Mouse (Mus musculus): ENCODE measurements around the gene Csn1s1. TPM values are rescaled to one million over a fixed set of nuclear protein-coding genes. Genes with fewer than 3 reads are reported as not detected.

Csn1s1 gene
- polyA plus RNA-seq (2015; fragmentation: Nextera tagmentation; extraction: Ambion mirVana): not detected in 2 replicates

GRCm38 (mm10) chr5:87665908-87666307 is at the start of gene Csn1s1:
Gene Csn1s1 (plus strand): TSS chr5:87666208.
- Histone ChIP-seq H3K27me3 (ENCODE audit: insufficient read depth, low read length) (no peaks in the 10 kb centered on the region), H3K4me3 (ENCODE audit: low read depth, low read length) (no peak within 1 kb of the TSS), H3K4me1 (ENCODE audit: insufficient read depth) (no peaks in the 10 kb centered on the region), H3K9me3 (ENCODE audit: low read length) (no peaks in the 10 kb centered on the region), H3K27ac (ENCODE audit: low read depth) (no peak within 1 kb of the TSS), H3K36me3 (replicated peaks; ENCODE audit: insufficient read depth, low read length) (no peaks in the 10 kb centered on the region), H3K9ac (replicated peaks) (no peak within 1 kb of the TSS), H3K4me2 (ENCODE audit: low read depth, low read length) (no peak within 1 kb of the TSS)
- DNase-seq (no peak), ATAC-seq (no peak)
- no peak for TF ChIP-seq EP300 (IDR thresholded peaks at IDR 0.05; ENCODE audit: low read depth)
- TF ChIP-seq CTCF (IDR thresholded peaks at IDR 0.05; ENCODE audit: low read depth): no peak

GRCm38 (mm10) chr5:87622681-87623080 is 43.3 kb upstream of the Csn1s1 start:
- DNase-seq: no peak
- TF ChIP-seq EP300 (IDR thresholded peaks at IDR 0.05; ENCODE audit: low read depth): no peak
- TF ChIP-seq CTCF (IDR thresholded peaks at IDR 0.05; ENCODE audit: low read depth): no peak
- Histone ChIP-seq H3K9me3 (ENCODE audit: low read length) (no peaks in the 10 kb centered on the region), H3K9ac (replicated peaks) (no peak overlapping the region), H3K27me3 (ENCODE audit: insufficient read depth, low read length) (no peaks in the 10 kb centered on the region), H3K4me3 (ENCODE audit: low read depth, low read length) (no peak overlapping the region), H3K4me1 (ENCODE audit: insufficient read depth) (no peaks in the 10 kb centered on the region), H3K36me3 (replicated peaks; ENCODE audit: insufficient read depth, low read length) (no peaks in the 10 kb centered on the region), H3K4me2 (ENCODE audit: low read depth, low read length) (no peak overlapping the region), H3K27ac (ENCODE audit: low read depth) (no peak overlapping the region)
- ATAC-seq: no peak

GRCm38 (mm10) chr5:87642787-87643186 is 23.2 kb upstream of the Csn1s1 start:
- Histone ChIP-seq H3K27me3 (ENCODE audit: insufficient read depth, low read length) (no peaks in the 10 kb centered on the region), H3K9me3 (ENCODE audit: low read length) (no peaks in the 10 kb centered on the region), H3K4me3 (ENCODE audit: low read depth, low read length) (no peak overlapping the region), H3K4me2 (ENCODE audit: low read depth, low read length) (no peak overlapping the region), H3K4me1 (ENCODE audit: insufficient read depth) (no peaks in the 10 kb centered on the region), H3K36me3 (replicated peaks; ENCODE audit: insufficient read depth, low read length) (no peaks in the 10 kb centered on the region), H3K27ac (ENCODE audit: low read depth) (no peak overlapping the region), H3K9ac (replicated peaks) (no peak overlapping the region)
- peak; percentile 17 for DNase-seq
- ATAC-seq: no peak
- TF ChIP-seq CTCF (IDR thresholded peaks at IDR 0.05; ENCODE audit: low read depth) (peak; percentile 61), EP300 (IDR thresholded peaks at IDR 0.05; ENCODE audit: low read depth) (no peak)

GRCm38 (mm10) chr5:87699530-87699929 is 33.5 kb downstream of the Csn1s1 start, which contains the start of gene Csn2:
Gene Csn2 (minus strand): TSS chr5:87699630.
- ATAC-seq (no peak), DNase-seq (no peak)
- Histone ChIP-seq H3K4me3 (ENCODE audit: low read depth, low read length) (no peak within 1 kb of the TSS), H3K9me3 (ENCODE audit: low read length) (no peaks in the 10 kb centered on the region), H3K4me1 (ENCODE audit: insufficient read depth) (no peaks in the 10 kb centered on the region), H3K36me3 (replicated peaks; ENCODE audit: insufficient read depth, low read length) (no peaks in the 10 kb centered on the region), H3K4me2 (ENCODE audit: low read depth, low read length) (no peak within 1 kb of the TSS), H3K27me3 (ENCODE audit: insufficient read depth, low read length) (no peaks in the 10 kb centered on the region), H3K9ac (replicated peaks) (no peak within 1 kb of the TSS), H3K27ac (ENCODE audit: low read depth) (no peak within 1 kb of the TSS)
- TF ChIP-seq EP300 (IDR thresholded peaks at IDR 0.05; ENCODE audit: low read depth) (no peak), CTCF (IDR thresholded peaks at IDR 0.05; ENCODE audit: low read depth) (no peak)
- WGBS (ENCODE audit: insufficient replicate concordance): 79% methylated on average over 3 of the region's 3 CpGs

GRCm38 (mm10) chr5:87705891-87706290 is 39.9 kb downstream of the Csn1s1 start:
- ATAC-seq (no peak), DNase-seq (no peak)
- Histone ChIP-seq H3K9ac (replicated peaks) (no peak overlapping the region), H3K27me3 (ENCODE audit: insufficient read depth, low read length) (no peaks in the 10 kb centered on the region), H3K27ac (ENCODE audit: low read depth) (no peak overlapping the region), H3K4me3 (ENCODE audit: low read depth, low read length) (no peak overlapping the region), H3K36me3 (replicated peaks; ENCODE audit: insufficient read depth, low read length) (no peaks in the 10 kb centered on the region), H3K4me2 (ENCODE audit: low read depth, low read length) (no peak overlapping the region), H3K9me3 (ENCODE audit: low read length) (no peaks in the 10 kb centered on the region), H3K4me1 (ENCODE audit: insufficient read depth) (no peaks in the 10 kb centered on the region)
- WGBS (ENCODE audit: insufficient replicate concordance): 63% methylated on average over 1 of the region's 1 CpGs
- no peak for TF ChIP-seq CTCF (IDR thresholded peaks at IDR 0.05; ENCODE audit: low read depth)
- TF ChIP-seq EP300 (IDR thresholded peaks at IDR 0.05; ENCODE audit: low read depth): no peak

Other genes with a start within 250 kb of the Csn1s1 start
- gene Ugt2b38, start 242.0 kb upstream of the Csn1s1 start, polyA plus RNA-seq (2015; fragmentation: Nextera tagmentation; extraction: Ambion mirVana): not detected in 2 replicates
- gene Ugt2a2, start 183.9 kb upstream of the Csn1s1 start, polyA plus RNA-seq (2015; fragmentation: Nextera tagmentation; extraction: Ambion mirVana): not detected in 2 replicates
- not detected in 2 replicates for gene Gm43638, start 179.4 kb upstream of the Csn1s1 start, polyA plus RNA-seq (2015; fragmentation: Nextera tagmentation; extraction: Ambion mirVana)
- not detected in 2 replicates for gene Ugt2a1, start 175.3 kb upstream of the Csn1s1 start, polyA plus RNA-seq (2015; fragmentation: Nextera tagmentation; extraction: Ambion mirVana)
- 3.7 and 3.9 TPM in 2 replicates for gene Sult1b1, start 128.0 kb upstream of the Csn1s1 start, polyA plus RNA-seq (2015; fragmentation: Nextera tagmentation; extraction: Ambion mirVana)
- 57.9 and 68.7 TPM in 2 replicates for gene Sult1d1, start 97.2 kb upstream of the Csn1s1 start, polyA plus RNA-seq (2015; fragmentation: Nextera tagmentation; extraction: Ambion mirVana)
- gene Sult1e1, start 74.6 kb upstream of the Csn1s1 start, polyA plus RNA-seq (2015; fragmentation: Nextera tagmentation; extraction: Ambion mirVana): 0.08 and 0.14 TPM in 2 replicates
- gene Csn2, start 33.4 kb downstream of the Csn1s1 start, polyA plus RNA-seq (2015; fragmentation: Nextera tagmentation; extraction: Ambion mirVana): not detected in 2 replicates
- gene Csn1s2a, start 108.4 kb downstream of the Csn1s1 start, polyA plus RNA-seq (2015; fragmentation: Nextera tagmentation; extraction: Ambion mirVana): not detected in 2 replicates
- not detected in 2 replicates for gene Csn1s2b, start 141.9 kb downstream of the Csn1s1 start, polyA plus RNA-seq (2015; fragmentation: Nextera tagmentation; extraction: Ambion mirVana)
- not detected in 2 replicates for gene Prr27, start 159.5 kb downstream of the Csn1s1 start, polyA plus RNA-seq (2015; fragmentation: Nextera tagmentation; extraction: Ambion mirVana)
- not detected in 2 replicates for gene Odam, start 218.8 kb downstream of the Csn1s1 start, polyA plus RNA-seq (2015; fragmentation: Nextera tagmentation; extraction: Ambion mirVana)